Mouse (Mus musculus): Measurements from ENCODE around the gene Edem2. TPM values are rescaled to one million over a fixed set of nuclear protein-coding genes. Genes with fewer than 3 reads are reported as not detected.
"Not testable (repeated sequence)": the region's sequence is repeated elsewhere in the genome, so short reads cannot be mapped to it uniquely, and the experiment has no call there.

Edem2 gene
- polyA plus RNA-seq, 1 experiment from 2014 or later, result 28.8 TPM

DNA sequence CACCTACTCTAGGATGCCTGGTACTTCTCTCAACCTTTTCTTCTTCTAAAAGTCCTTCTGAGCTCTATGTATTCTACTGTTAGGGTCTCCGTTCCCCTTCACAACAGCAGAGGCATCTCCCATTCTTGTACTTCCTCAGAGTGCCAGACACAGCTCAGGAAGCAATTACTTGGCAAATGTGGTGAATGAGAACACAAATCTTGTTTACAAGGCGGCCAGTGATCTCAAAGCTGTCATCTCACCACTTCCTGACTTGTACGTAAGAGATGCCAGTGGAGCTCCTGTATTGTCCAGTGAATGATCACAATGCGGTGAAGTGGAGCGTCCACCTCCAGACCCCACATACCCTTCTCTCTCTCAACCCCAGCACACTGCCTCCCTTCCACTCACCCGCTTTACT lies 4.7 kb downstream of the Edem2 start:
- no peak overlapping the region for H3K27ac ChIP-seq (ENCODE audit: low read length)
- peaks cover 6% of the 10 kb centered on the region for H3K4me1 ChIP-seq (ENCODE audit: control insufficient read depth, insufficient read depth, low read length)
- no peaks in the 10 kb centered on the region for H3K9me3 ChIP-seq (replicated peaks; ENCODE audit: control insufficient read depth, low read length)
- no peaks in the 10 kb centered on the region for H3K27me3 ChIP-seq (ENCODE audit: control insufficient read depth, insufficient read depth, low read length)
- 76% methylated on average over 6 of the region's 6 CpGs for WGBS
- ATAC-seq (replicated peaks; ENCODE audit: extremely low read depth, insufficient read depth, low FRiP score), result no peak
- no peak overlapping the region for H3K4me2 ChIP-seq (ENCODE audit: low read depth, low read length)
- H3K4me3 ChIP-seq (ENCODE audit: low read length), result no peak overlapping the region
- H3K9ac ChIP-seq (ENCODE audit: low read length), result no peak overlapping the region
- H3K36me3 ChIP-seq (ENCODE audit: control insufficient read depth, insufficient read depth), result 0 out of 2 replicates have a peak, but pooled peaks cover 5% of the 10 kb centered on the region

DNA sequence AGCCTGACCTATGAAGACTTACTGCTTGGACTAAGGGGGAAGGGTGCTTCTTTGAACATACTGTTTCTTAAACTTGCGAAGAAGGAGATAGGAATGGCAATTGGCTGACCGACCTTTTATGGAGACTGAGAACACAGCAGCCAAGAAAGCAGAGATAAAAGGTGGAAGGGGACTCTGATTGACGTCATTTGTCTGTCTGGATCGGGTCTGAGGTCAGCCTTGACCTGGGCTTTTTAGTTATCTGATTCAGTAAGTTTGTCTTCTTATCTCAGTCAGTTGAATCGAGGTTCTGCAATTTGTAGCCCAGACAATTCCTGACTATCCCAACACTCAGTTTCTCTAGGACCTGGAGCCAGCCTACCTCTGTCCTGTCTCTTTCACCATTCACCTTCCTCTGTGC lies 5.2 kb downstream of the Edem2 start:
- no peaks in the 10 kb centered on the region for H3K27me3 ChIP-seq (ENCODE audit: control insufficient read depth, insufficient read depth, low read length)
- WGBS, result 51% methylated on average over 5 of the region's 5 CpGs
- no peak overlapping the region for H3K27ac ChIP-seq (ENCODE audit: low read length)
- H3K36me3 ChIP-seq (ENCODE audit: control insufficient read depth, insufficient read depth), result 0 out of 2 replicates have a peak, but pooled peaks cover 5% of the 10 kb centered on the region
- no peak overlapping the region for H3K9ac ChIP-seq (ENCODE audit: low read length)
- peaks cover 6% of the 10 kb centered on the region for H3K4me1 ChIP-seq (ENCODE audit: control insufficient read depth, insufficient read depth, low read length)
- no peaks in the 10 kb centered on the region for H3K9me3 ChIP-seq (replicated peaks; ENCODE audit: control insufficient read depth, low read length)
- no peak overlapping the region for H3K4me3 ChIP-seq (ENCODE audit: low read length)
- ATAC-seq (replicated peaks; ENCODE audit: extremely low read depth, insufficient read depth, low FRiP score), result no peak
- H3K4me2 ChIP-seq (ENCODE audit: low read depth, low read length), result no peak overlapping the region

DNA sequence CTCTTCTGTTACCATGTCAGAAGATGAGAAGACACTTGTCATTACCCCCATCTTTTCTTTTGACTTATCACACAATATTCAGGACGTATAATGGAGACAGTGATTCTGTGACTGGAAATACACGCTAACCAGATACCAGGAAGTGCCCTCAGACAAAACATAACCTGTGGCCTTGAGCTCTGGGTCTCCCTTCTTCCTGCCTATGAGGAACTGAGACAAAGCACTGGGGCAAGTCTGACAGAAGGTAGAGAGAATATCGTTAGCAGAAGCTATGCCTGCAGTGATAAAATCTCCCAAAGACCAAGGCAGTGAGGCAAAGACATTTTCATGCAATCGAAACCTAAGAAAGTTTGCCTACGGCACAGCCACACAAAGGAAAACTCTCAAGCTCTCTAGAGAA lies 8.7 kb downstream of the Edem2 start:
- Histone ChIP-seq H3K36me3 (ENCODE audit: control insufficient read depth, insufficient read depth) (peaks cover 15% of the 10 kb centered on the region; the same call in 1 of the 2 replicates), H3K27me3 (ENCODE audit: control insufficient read depth, insufficient read depth, low read length) (no peaks in the 10 kb centered on the region), H3K4me1 (ENCODE audit: control insufficient read depth, insufficient read depth, low read length) (no peaks in the 10 kb centered on the region), H3K9ac (ENCODE audit: low read length) (no peak overlapping the region), H3K4me3 (ENCODE audit: low read length) (no peak overlapping the region), H3K27ac (ENCODE audit: low read length) (no peak overlapping the region), H3K9me3 (replicated peaks; ENCODE audit: control insufficient read depth, low read length) (no peaks in the 10 kb centered on the region), H3K4me2 (ENCODE audit: low read depth, low read length) (no peak overlapping the region)
- WGBS, result 73% methylated on average over 5 of the region's 5 CpGs
- ATAC-seq (replicated peaks; ENCODE audit: extremely low read depth, insufficient read depth, low FRiP score), result no peak

DNA sequence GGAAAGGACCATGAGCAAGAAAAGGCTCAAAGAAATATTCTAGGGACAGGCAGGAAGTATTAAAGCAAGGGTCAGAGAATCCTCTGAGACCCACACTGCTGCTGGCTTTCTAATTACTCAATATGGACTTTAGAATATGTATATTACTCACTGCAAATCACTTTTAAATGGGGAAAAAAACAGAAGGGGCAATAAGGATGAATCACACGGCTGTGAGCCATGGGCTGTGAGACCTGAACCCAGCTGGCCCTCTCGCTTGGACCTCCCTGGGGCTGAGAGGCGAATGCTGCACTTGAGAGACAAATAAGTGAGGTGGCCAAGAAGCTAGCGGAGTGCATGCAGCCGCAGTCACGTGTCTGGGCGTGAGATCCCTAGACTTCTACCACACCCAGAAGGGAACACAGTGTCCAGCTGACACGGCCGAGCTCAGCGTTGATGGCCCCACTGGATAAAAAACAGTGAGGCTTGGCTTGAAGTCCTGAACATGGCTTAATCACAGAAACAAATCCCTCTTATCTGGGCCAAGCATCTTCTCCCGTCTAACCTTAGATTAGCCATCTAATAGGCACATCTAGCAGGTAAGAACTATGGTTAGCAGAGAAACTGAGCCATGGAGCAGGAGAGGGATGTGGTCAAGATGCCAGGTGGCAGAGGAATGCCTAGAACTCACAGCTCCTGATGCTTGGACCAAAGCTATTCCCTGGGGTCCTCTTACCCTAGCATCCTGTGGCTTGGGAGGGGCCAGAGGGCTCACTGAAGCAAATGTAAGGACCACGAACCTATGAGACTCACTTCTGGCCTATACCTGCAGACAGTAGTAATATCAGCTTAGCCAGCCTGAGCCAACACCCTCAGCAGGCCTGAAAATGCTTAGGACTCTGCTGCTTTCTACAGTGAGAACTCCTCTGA lies 11.9 kb downstream of the Edem2 start:
- Histone ChIP-seq H3K27me3 (ENCODE audit: control insufficient read depth, insufficient read depth, low read length) (no peaks in the 10 kb centered on the region), H3K36me3 (ENCODE audit: control insufficient read depth, insufficient read depth) (peaks cover 18% of the 10 kb centered on the region; the same call in 1 of the 2 replicates), H3K9me3 (replicated peaks; ENCODE audit: control insufficient read depth, low read length) (no peaks in the 10 kb centered on the region), H3K4me3 (ENCODE audit: low read length) (no peak overlapping the region), H3K4me1 (ENCODE audit: control insufficient read depth, insufficient read depth, low read length) (no peaks in the 10 kb centered on the region), H3K9ac (ENCODE audit: low read length) (no peak overlapping the region), H3K27ac (ENCODE audit: low read length) (no peak overlapping the region), H3K4me2 (ENCODE audit: low read depth, low read length) (no peak overlapping the region)
- ATAC-seq (replicated peaks; ENCODE audit: extremely low read depth, insufficient read depth, low FRiP score), result no peak
- WGBS, result 82% methylated on average over 12 of the region's 12 CpGs

DNA sequence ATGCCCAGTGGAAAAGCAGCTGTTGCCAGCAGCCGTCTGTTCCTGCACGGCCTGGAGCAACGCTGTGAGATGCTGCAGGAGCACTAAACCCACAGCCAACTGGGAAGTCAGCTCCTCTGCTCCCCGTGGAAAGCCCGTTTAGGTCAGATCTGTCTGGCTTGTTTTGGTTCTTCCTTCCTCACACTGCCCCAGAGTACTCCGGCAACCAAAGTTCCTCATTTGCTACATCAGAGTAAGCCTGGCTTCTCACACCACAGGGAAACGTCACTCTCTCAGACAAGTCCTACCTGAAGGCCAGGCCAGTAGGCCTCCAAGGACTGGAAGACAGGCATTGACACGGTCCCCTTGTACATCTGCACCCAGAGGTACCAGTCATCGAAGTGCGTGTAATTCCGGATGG lies 18.7 kb downstream of the Edem2 start:
- H3K4me1 ChIP-seq (ENCODE audit: control insufficient read depth, insufficient read depth, low read length), result peaks cover 7% of the 10 kb centered on the region
- peaks cover 9% of the 10 kb centered on the region for H3K36me3 ChIP-seq (ENCODE audit: control insufficient read depth, insufficient read depth)
- H3K27me3 ChIP-seq (ENCODE audit: control insufficient read depth, insufficient read depth, low read length), result no peaks in the 10 kb centered on the region
- H3K9ac ChIP-seq (ENCODE audit: low read length), result no peak overlapping the region
- no peak overlapping the region for H3K27ac ChIP-seq (ENCODE audit: low read length)
- ATAC-seq (replicated peaks; ENCODE audit: extremely low read depth, insufficient read depth, low FRiP score), result no peak
- no peaks in the 10 kb centered on the region for H3K9me3 ChIP-seq (replicated peaks; ENCODE audit: control insufficient read depth, low read length)
- H3K4me3 ChIP-seq (ENCODE audit: low read length), result no peak overlapping the region
- H3K4me2 ChIP-seq (ENCODE audit: low read depth, low read length), result no peak overlapping the region
- 83% methylated on average over 11 of the region's 11 CpGs for WGBS

DNA sequence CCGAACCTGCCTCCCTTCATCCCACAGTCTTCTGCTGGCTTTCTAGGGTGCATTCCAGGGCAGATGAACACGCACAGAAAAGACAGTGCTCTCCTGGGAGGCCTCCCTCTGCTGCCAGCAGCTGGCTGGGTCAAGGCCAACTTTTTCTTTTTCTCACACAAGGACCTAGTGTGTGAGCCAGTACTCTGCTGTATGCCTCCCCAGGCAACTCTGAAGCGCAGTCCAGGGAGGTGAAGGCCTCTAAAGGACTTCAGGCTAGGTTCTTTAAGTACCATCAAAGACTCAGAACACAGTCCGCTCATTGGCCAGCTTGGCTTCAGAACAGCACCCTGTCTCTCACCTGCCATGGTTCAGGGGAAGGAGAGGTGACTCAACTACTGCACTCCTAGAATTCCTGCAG lies 22.0 kb downstream of the Edem2 start:
- H3K36me3 ChIP-seq (ENCODE audit: control insufficient read depth, insufficient read depth), result peaks cover 7% of the 10 kb centered on the region

DNA sequence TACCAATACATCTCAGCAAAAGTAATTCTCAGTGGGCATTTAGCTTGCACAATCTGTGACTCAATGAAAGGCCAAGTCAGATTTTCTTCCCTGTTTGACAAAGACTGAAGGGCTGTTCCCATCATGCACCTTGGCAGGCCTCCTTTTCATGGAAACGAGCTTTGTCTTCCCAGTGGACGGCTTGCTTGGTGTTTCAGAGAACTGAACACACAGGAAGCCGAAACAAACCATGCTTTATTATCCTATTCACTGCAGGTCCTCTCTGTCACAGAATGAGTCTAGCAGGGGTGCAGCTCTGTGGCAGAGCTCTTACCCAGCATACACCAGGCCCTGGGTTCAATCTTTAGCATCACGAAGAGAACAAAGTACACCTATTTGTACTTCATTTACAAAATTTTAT lies 25.6 kb downstream of the Edem2 start:
- H3K27ac ChIP-seq (ENCODE audit: low read length), result no peak overlapping the region
- H3K36me3 ChIP-seq (ENCODE audit: control insufficient read depth, insufficient read depth), result peaks cover 5% of the 10 kb centered on the region; the same call in 1 of the 2 replicates
- H3K4me3 ChIP-seq (ENCODE audit: low read length), result no peak overlapping the region
- H3K4me1 ChIP-seq (ENCODE audit: control insufficient read depth, insufficient read depth, low read length), result peaks cover 7% of the 10 kb centered on the region
- no peaks in the 10 kb centered on the region for H3K9me3 ChIP-seq (replicated peaks; ENCODE audit: control insufficient read depth, low read length)
- no peaks in the 10 kb centered on the region for H3K27me3 ChIP-seq (ENCODE audit: control insufficient read depth, insufficient read depth, low read length)
- no peak for ATAC-seq (replicated peaks; ENCODE audit: extremely low read depth, insufficient read depth, low FRiP score)
- WGBS, result 79% methylated on average over 4 of the region's 4 CpGs
- H3K4me2 ChIP-seq (ENCODE audit: low read depth, low read length), result no peak overlapping the region
- H3K9ac ChIP-seq (ENCODE audit: low read length), result no peak overlapping the region

More for the DNA sequence above, 22.0 kb downstream of the Edem2 start:
- Histone ChIP-seq H3K4me1 (ENCODE audit: control insufficient read depth, insufficient read depth, low read length) (peaks cover 7% of the 10 kb centered on the region), H3K9ac (ENCODE audit: low read length) (no peak overlapping the region), H3K4me3 (ENCODE audit: low read length) (no peak overlapping the region), H3K4me2 (ENCODE audit: low read depth, low read length) (no peak overlapping the region), H3K27me3 (ENCODE audit: control insufficient read depth, insufficient read depth, low read length) (no peaks in the 10 kb centered on the region), H3K27ac (ENCODE audit: low read length) (no peak overlapping the region), H3K9me3 (replicated peaks; ENCODE audit: control insufficient read depth, low read length) (no peaks in the 10 kb centered on the region)
- WGBS, result 60% methylated on average over 4 of the region's 4 CpGs
- no peak; the same call in 1 of the 2 replicates for ATAC-seq (replicated peaks; ENCODE audit: extremely low read depth, insufficient read depth, low FRiP score)

DNA sequence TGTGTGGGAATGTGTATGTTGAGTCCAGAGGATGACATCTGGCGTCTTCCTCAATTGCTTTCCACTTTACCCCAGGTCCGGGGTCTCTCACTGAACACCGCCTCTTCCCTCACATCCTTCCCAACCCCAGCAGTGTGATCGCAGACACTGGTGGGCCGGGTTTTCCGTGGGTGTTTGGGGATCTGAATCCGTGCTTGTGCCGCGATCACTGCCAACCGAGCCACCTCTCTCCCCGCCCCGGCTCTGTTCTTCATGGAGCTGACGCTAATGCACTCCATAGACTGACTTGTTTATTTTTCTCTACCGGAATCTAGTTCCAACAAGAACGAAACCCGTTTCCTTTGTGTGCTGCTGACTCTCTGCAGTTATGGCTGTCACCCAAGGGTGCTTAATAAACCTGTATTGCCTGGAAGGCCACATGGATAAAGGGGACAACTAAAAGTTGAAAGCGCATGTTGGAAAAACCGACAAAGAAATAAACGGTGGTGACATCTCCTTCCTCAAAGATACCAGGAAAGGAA lies 27.8 kb downstream of the Edem2 start:
- 84% methylated on average over 19 of the region's 19 CpGs for WGBS
- peaks cover 5% of the 10 kb centered on the region; the same call in 1 of the 2 replicates for H3K36me3 ChIP-seq (ENCODE audit: control insufficient read depth, insufficient read depth)
- H3K4me1 ChIP-seq (ENCODE audit: control insufficient read depth, insufficient read depth, low read length), result no peaks in the 10 kb centered on the region
- no peak overlapping the region for H3K4me2 ChIP-seq (ENCODE audit: low read depth, low read length)
- H3K9ac ChIP-seq (ENCODE audit: low read length), result no peak overlapping the region
- no peak overlapping the region for H3K4me3 ChIP-seq (ENCODE audit: low read length)
- H3K27ac ChIP-seq (ENCODE audit: low read length), result no peak overlapping the region
- H3K9me3 ChIP-seq (replicated peaks; ENCODE audit: control insufficient read depth, low read length), result no peaks in the 10 kb centered on the region
- ATAC-seq (replicated peaks; ENCODE audit: extremely low read depth, insufficient read depth, low FRiP score), result no peak
- H3K27me3 ChIP-seq (ENCODE audit: control insufficient read depth, insufficient read depth, low read length), result no peaks in the 10 kb centered on the region

DNA sequence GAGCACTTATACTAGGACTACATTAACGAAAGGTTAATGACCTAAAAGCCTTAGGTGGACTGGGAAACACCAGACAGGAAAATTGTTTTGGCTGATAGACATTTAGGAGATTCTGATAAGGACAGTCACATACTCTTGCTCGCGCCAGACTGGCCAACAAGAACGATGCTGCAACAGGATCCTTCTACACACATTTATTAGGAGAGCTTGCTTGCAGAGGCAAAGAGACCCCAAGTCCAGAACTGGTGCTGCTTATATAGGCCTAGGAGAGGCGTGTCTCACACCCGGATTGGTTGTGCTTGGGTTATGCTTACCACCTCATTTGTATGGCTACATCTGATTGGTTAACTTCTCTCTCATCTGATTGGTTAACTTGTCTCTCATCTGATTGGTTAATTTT lies 30.8 kb downstream of the Edem2 start:
- WGBS, result 84% methylated on average over 6 of the region's 6 CpGs
- H3K9ac ChIP-seq (ENCODE audit: low read length), result not testable (repeated sequence)

More for the DNA sequence above, 30.8 kb downstream of the Edem2 start:
- ATAC-seq (replicated peaks; ENCODE audit: extremely low read depth, insufficient read depth, low FRiP score); H3K4me2 ChIP-seq (ENCODE audit: low read depth, low read length); H3K27ac ChIP-seq (ENCODE audit: low read length); H3K4me1 ChIP-seq (ENCODE audit: control insufficient read depth, insufficient read depth, low read length); H3K9me3 ChIP-seq (replicated peaks; ENCODE audit: control insufficient read depth, low read length); H3K27me3 ChIP-seq (ENCODE audit: control insufficient read depth, insufficient read depth, low read length); H3K4me3 ChIP-seq (ENCODE audit: low read length); H3K36me3 ChIP-seq (ENCODE audit: control insufficient read depth, insufficient read depth): not testable (repeated sequence)

All from heart, embryonic 16.5 days (tissue).